Mouse (Mus musculus): ENCODE data around the gene Mmp24. TPM values are rescaled to one million over a fixed set of nuclear protein-coding genes. Genes with fewer than 3 reads are reported as not detected.
"Not testable (repeated sequence)": the region's sequence is repeated elsewhere in the genome, so short reads cannot be mapped to it uniquely, and the experiment has no call there.

Gene Mmp24
- total and polyA plus RNA-seq, 2 experiments from 2014 or later = 0.04 to 0.38 TPM

DNA sequence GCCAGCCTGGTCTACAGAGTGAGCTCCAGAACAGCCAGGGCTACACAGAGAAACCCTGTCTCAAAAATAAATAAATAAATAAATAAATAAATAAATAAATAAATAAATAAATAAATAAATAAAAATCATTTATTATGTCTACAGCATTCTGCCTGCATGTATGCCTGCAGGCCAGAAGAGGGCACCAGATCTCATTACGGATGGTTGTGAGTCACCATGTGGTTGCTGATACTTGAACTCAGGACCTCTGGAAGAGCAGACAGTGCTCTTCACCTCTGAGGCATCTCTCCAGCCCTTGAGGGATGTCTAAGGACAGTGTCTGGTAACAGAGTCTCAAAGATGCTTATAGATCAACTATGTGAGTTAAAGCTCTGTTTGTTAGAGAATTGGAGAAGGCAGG is 56.9 kb downstream of the Mmp24 start:
- TF ChIP-seq CTCF (IDR thresholded peaks at IDR 0.05; ENCODE audit: low read depth) = peak; percentile 28
- H3K27ac ChIP-seq (ENCODE audit: low read depth); H3K4me2 ChIP-seq (ENCODE audit: low read depth, low read length); ATAC-seq (ENCODE audit: insufficient read depth, low read depth); DNase-seq (ENCODE audit: low spot score); H3K27me3 ChIP-seq (ENCODE audit: control insufficient read depth, insufficient read depth, low read length); H3K36me3 ChIP-seq (replicated peaks; ENCODE audit: control insufficient read depth, insufficient read depth, low read length); H3K9ac ChIP-seq (replicated peaks; ENCODE audit: low read depth, low read length); H3K4me1 ChIP-seq (ENCODE audit: control insufficient read depth, insufficient read depth); H3K9me3 ChIP-seq (replicated peaks; ENCODE audit: control insufficient read depth, low read length); H3K4me3 ChIP-seq (ENCODE audit: low read depth, low read length): not testable (repeated sequence)
- 68% methylated on average over 1 of the region's 1 CpGs for WGBS

DNA sequence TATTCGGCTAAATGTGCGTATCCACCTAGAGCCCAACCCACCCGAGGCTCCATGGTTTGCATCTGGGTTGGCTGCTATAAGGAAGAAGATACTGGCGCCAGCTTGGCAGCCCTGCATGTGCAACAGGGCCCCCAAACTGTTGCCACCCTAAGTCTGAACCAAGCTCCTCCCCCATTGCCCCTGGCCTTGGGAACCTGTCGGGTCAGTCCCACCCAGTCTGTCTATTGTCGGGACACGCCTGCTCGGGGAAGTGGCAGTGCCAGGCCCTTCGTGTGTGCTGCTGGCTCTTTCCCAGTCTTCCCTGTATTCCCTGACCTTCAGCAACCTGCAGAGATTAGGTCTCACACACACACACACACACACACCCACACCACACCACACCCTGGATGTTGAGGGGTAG is 59.6 kb downstream of the Mmp24 start, which contains the start of gene Fam83c:
Gene Fam83c, minus strand, starts transcription at position 123 of the 400 bp plus-strand sequence.
- ATAC-seq (ENCODE audit: insufficient read depth, low read depth) (0 out of 2 replicates have a peak, but pooled peaks have one; percentile 13), DNase-seq (ENCODE audit: low spot score) (no peak)
- WGBS = 48% methylated on average over 9 of the region's 9 CpGs
- H3K9ac ChIP-seq (replicated peaks; ENCODE audit: low read depth, low read length) = no peak within 1 kb of the TSS
- H3K4me3 ChIP-seq (ENCODE audit: low read depth, low read length) = no peak within 1 kb of the TSS
- TF ChIP-seq EP300 (IDR thresholded peaks at IDR 0.05; ENCODE audit: low read depth) = no peak
- no peak for TF ChIP-seq CTCF (IDR thresholded peaks at IDR 0.05; ENCODE audit: low read depth)
- no peak within 1 kb of the TSS for H3K4me2 ChIP-seq (ENCODE audit: low read depth, low read length)
- no peaks in the 10 kb centered on the region for H3K9me3 ChIP-seq (replicated peaks; ENCODE audit: control insufficient read depth, low read length)
- H3K27me3 ChIP-seq (ENCODE audit: control insufficient read depth, insufficient read depth, low read length) = no peaks in the 10 kb centered on the region
- H3K36me3 ChIP-seq (replicated peaks; ENCODE audit: control insufficient read depth, insufficient read depth, low read length) = no peaks in the 10 kb centered on the region
- H3K4me1 ChIP-seq (ENCODE audit: control insufficient read depth, insufficient read depth) = no peaks in the 10 kb centered on the region
- no peak within 1 kb of the TSS for H3K27ac ChIP-seq (ENCODE audit: low read depth)

DNA sequence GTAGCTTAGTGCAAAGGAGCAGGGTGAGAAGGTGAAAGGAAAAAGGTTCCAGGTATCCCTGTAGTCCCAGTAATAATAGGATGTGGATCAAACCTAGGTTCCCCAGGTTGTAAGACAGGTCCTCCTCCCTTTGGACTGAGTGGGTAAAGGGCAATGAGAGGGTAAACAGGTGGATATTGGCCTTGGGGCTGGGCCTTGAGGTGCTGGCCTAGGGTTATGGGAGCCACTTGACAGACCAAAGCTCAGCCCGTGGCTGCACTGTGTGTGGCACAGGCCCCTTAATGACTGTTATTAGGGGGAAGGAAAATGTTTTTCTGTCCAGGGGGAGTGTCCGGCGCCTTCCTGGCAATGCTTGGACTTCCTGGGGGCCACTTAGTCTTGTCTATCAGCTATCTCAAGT is 62.8 kb downstream of the Mmp24 start:
- Histone ChIP-seq H3K36me3 (replicated peaks; ENCODE audit: control insufficient read depth, insufficient read depth, low read length) (no peaks in the 10 kb centered on the region), H3K9me3 (replicated peaks; ENCODE audit: control insufficient read depth, low read length) (no peaks in the 10 kb centered on the region), H3K4me2 (ENCODE audit: low read depth, low read length) (no peak overlapping the region), H3K27me3 (ENCODE audit: control insufficient read depth, insufficient read depth, low read length) (no peaks in the 10 kb centered on the region), H3K4me3 (ENCODE audit: low read depth, low read length) (no peak overlapping the region), H3K27ac (ENCODE audit: low read depth) (no peak overlapping the region), H3K9ac (replicated peaks; ENCODE audit: low read depth, low read length) (no peak overlapping the region), H3K4me1 (ENCODE audit: control insufficient read depth, insufficient read depth) (no peaks in the 10 kb centered on the region)
- TF ChIP-seq EP300 (IDR thresholded peaks at IDR 0.05; ENCODE audit: low read depth) (no peak), CTCF (IDR thresholded peaks at IDR 0.05; ENCODE audit: low read depth) (no peak)
- no peak for DNase-seq (ENCODE audit: low spot score)
- WGBS = 51% methylated on average over 3 of the region's 3 CpGs
- no peak for ATAC-seq (ENCODE audit: insufficient read depth, low read depth)

DNA sequence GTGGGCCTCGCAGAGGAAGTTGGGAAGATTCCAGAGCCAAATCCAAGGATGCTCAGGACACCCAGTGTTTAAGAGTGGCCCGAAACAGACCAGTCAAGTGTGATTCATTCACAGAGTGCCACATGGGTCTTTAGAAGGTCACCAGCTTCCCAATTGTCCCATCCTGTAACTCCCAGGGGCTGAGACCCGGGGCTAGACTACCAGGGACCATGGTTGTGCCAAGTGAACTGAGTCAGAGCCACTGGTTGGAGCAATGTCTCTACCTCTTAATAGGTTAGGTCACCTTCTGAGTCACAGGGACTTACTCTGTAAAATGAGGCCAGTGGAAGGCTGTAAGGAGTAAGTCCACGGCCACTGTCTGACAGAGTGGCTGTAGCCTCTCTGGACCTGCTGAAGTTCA is 63.8 kb downstream of the Mmp24 start:
- Histone ChIP-seq H3K27ac (ENCODE audit: low read depth) (no peak overlapping the region), H3K9ac (replicated peaks; ENCODE audit: low read depth, low read length) (no peak overlapping the region), H3K4me2 (ENCODE audit: low read depth, low read length) (no peak overlapping the region), H3K4me3 (ENCODE audit: low read depth, low read length) (no peak overlapping the region), H3K4me1 (ENCODE audit: control insufficient read depth, insufficient read depth) (no peaks in the 10 kb centered on the region), H3K36me3 (replicated peaks; ENCODE audit: control insufficient read depth, insufficient read depth, low read length) (no peaks in the 10 kb centered on the region), H3K27me3 (ENCODE audit: control insufficient read depth, insufficient read depth, low read length) (no peaks in the 10 kb centered on the region), H3K9me3 (replicated peaks; ENCODE audit: control insufficient read depth, low read length) (no peaks in the 10 kb centered on the region)
- WGBS = 68% methylated on average over 4 of the region's 4 CpGs
- ATAC-seq (ENCODE audit: insufficient read depth, low read depth) (no peak), DNase-seq (ENCODE audit: low spot score) (no peak)
- TF ChIP-seq EP300 (IDR thresholded peaks at IDR 0.05; ENCODE audit: low read depth) (no peak), CTCF (IDR thresholded peaks at IDR 0.05; ENCODE audit: low read depth) (no peak)

DNA sequence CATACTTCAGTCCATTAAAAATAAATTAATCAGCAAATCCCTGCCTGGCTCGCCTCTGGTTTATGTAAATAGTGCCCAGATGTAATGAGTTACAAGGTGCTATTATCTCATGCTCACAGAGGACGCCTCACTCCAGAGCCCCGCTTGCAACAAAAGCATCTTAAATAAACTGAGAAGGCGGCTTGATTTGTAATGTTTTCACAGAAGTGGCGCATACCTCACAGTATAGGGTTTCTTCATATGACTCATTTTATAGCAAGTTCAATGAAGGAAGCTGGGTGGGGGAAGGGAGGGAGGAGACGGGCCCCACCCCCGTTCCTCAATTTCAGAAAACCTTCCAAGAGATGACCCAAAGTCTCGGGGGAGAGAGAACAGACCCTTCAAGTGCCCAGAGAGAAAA is 71.8 kb downstream of the Mmp24 start:
- 78% methylated on average over 8 of the region's 8 CpGs for WGBS
- no peak for TF ChIP-seq CTCF (IDR thresholded peaks at IDR 0.05; ENCODE audit: low read depth)
- TF ChIP-seq EP300 (IDR thresholded peaks at IDR 0.05; ENCODE audit: low read depth) = no peak
- DNase-seq (ENCODE audit: low spot score) = no peak
- no peaks in the 10 kb centered on the region for H3K4me1 ChIP-seq (ENCODE audit: control insufficient read depth, insufficient read depth)
- H3K4me3 ChIP-seq (ENCODE audit: low read depth, low read length) = no peak overlapping the region
- H3K36me3 ChIP-seq (replicated peaks; ENCODE audit: control insufficient read depth, insufficient read depth, low read length) = peaks cover 47% of the 10 kb centered on the region
- no peaks in the 10 kb centered on the region for H3K27me3 ChIP-seq (ENCODE audit: control insufficient read depth, insufficient read depth, low read length)
- H3K9ac ChIP-seq (replicated peaks; ENCODE audit: low read depth, low read length) = no peak overlapping the region
- no peak overlapping the region for H3K27ac ChIP-seq (ENCODE audit: low read depth)
- H3K4me2 ChIP-seq (ENCODE audit: low read depth, low read length) = no peak overlapping the region
- ATAC-seq (ENCODE audit: insufficient read depth, low read depth) = no peak
- no peaks in the 10 kb centered on the region for H3K9me3 ChIP-seq (replicated peaks; ENCODE audit: control insufficient read depth, low read length)

DNA sequence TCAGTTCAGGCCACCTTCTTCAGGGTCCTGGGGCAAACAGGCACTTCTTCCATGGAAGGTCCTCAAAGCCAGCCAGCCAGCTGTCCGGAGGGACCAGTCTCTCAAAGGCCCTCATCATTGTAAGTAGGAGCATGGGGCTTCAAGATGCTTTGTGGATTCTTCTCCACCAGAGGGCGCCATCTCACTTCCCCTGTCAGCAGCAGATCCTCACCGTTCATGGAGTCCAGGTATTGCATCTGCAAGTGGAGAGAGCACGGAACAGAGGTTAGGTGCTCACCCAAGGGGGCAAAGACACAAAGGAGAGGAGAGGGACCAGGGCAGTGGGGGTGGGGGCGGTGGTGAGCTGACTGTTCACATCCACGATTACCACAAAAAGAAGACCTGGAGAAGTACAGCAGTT is 73.1 kb downstream of the Mmp24 start:
- TF ChIP-seq CTCF (IDR thresholded peaks at IDR 0.05; ENCODE audit: low read depth) (peak; percentile 91), EP300 (IDR thresholded peaks at IDR 0.05; ENCODE audit: low read depth) (no peak)
- H3K9ac ChIP-seq (replicated peaks; ENCODE audit: low read depth, low read length) = no peak overlapping the region
- no peaks in the 10 kb centered on the region for H3K27me3 ChIP-seq (ENCODE audit: control insufficient read depth, insufficient read depth, low read length)
- 36% methylated on average over 6 of the region's 6 CpGs for WGBS
- H3K36me3 ChIP-seq (replicated peaks; ENCODE audit: control insufficient read depth, insufficient read depth, low read length) = peaks cover 59% of the 10 kb centered on the region
- peak; percentile 59 for DNase-seq (ENCODE audit: low spot score)
- no peaks in the 10 kb centered on the region for H3K9me3 ChIP-seq (replicated peaks; ENCODE audit: control insufficient read depth, low read length)
- ATAC-seq (ENCODE audit: insufficient read depth, low read depth) = peak; percentile 55
- no peak overlapping the region for H3K4me2 ChIP-seq (ENCODE audit: low read depth, low read length)
- H3K4me3 ChIP-seq (ENCODE audit: low read depth, low read length) = no peak overlapping the region
- H3K4me1 ChIP-seq (ENCODE audit: control insufficient read depth, insufficient read depth) = no peaks in the 10 kb centered on the region
- no peak overlapping the region for H3K27ac ChIP-seq (ENCODE audit: low read depth)

All from heart, postnatal 0 days (tissue).